Mouse (Mus musculus) CH12.LX (cell line): ENCODE data around the gene Rdh16f2.

Source experiments
- CTCF ChIP-seq, 2 experiments: IDR thresholded peaks in 1 of 2; conservative IDR thresholded peaks in 1 of 2; 2 replicates each; pipeline ENCODE4 v1.5.1; 2011 to 2012; ENCODE audit warnings: low read depth in 2 of 2, low read length in 2 of 2, improper control_type of control experiment in 1 of 2, inconsistent platforms in 1 of 2, mild to moderate bottlenecking in 1 of 2, moderate library complexity in 1 of 2
- SIN3A ChIP-seq: IDR thresholded peaks from 2 replicates; pipeline ENCODE4 v1.6.1; 2012; ENCODE audit warnings: low read length, improper control_type of control experiment, inconsistent platforms
- ZMIZ1 ChIP-seq: IDR thresholded peaks from 2 replicates; pipeline ENCODE4 v1.6.1; 2012; ENCODE audit warnings: low read depth, mild to moderate bottlenecking, inconsistent platforms, low read length, improper control_type of control experiment

DNA sequence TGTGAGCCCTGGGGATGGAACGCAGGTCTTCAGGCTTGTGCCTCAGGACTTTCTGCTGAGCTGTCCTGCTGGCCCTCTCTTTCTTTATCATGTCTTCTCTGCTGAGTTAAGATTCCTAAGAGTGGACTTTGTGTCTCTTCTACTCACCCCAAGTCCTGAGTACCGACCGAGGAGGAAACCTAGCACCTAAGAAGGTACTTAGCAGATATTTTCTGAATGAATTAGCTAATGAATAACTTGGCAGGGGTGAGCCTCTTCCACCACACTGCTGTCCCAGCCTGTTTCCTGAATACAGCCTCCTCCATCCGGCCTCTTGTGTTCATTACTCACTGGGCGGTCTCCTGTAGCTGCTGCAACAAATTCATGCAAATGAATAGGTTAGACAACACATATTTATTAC, 33.5 kb downstream of the Rdh16f2 start:
- TF ChIP-seq CTCF (conservative IDR thresholded peaks at IDR 0.05 in 1 of 2, IDR thresholded peaks at IDR 0.05 in 1 of 2; ENCODE audit: low read depth in 2 of 2, low read length in 2 of 2) (no peak), SIN3A (no peak), ZMIZ1 (no peak)
